Mouse (Mus musculus) forebrain, embryonic 11.5 days (tissue): Measurements from ENCODE around the gene Tgoln1. TPM values are rescaled to one million over a fixed set of nuclear protein-coding genes. Genes with fewer than 3 reads are reported as not detected.

Experiments used
- ATAC-seq: fragments of 200-750 bp; cut with Nextera tagmentation; replicated peaks from 2 replicates; pipeline ENCODE4 v1.8.0; 2017; ENCODE audit warnings: moderate TSS enrichment; ENCODE audit not compliant: low FRiP score
- DNase-seq: peaks from one replicate; pipeline ENCODE4 v3.0.0-alpha.2; 2017; ENCODE audit warnings: low spot score
- H3K27ac ChIP-seq: fragments of 300-500 bp; sonication (generic); 2 replicates; pipeline ENCODE4 v1.5.1; 2014; ENCODE audit warnings: low read depth, low read length
- H3K27me3 ChIP-seq: fragments of 300-500 bp; sonication (generic); 2 replicates; pipeline ENCODE4 v1.6.1; 2014; ENCODE audit warnings: mild to moderate bottlenecking, low read length, mixed read lengths; ENCODE audit not compliant: control insufficient read depth, insufficient read depth
- H3K36me3 ChIP-seq: fragments of 300-500 bp; sonication (generic); 2 replicates; pipeline ENCODE4 v1.6.1; 2014; ENCODE audit warnings: mild to moderate bottlenecking, low read length, moderate library complexity, mixed read lengths; ENCODE audit not compliant: control insufficient read depth, insufficient read depth
- H3K4me1 ChIP-seq: fragments of 300-500 bp; sonication (generic); replicated peaks from 2 replicates; pipeline ENCODE4 v1.6.1; 2014; ENCODE audit warnings: low read length, mixed read lengths; ENCODE audit not compliant: control insufficient read depth, insufficient read depth
- H3K4me2 ChIP-seq: fragments of 300-500 bp; sonication (generic); 2 replicates; pipeline ENCODE4 v1.6.1; 2014; ENCODE audit warnings: low read depth, mild to moderate bottlenecking, low read length, moderate library complexity, mixed read lengths; ENCODE audit not compliant: severe bottlenecking
- H3K4me3 ChIP-seq: fragments of 300-500 bp; sonication (generic); 2 replicates; pipeline ENCODE4 v1.5.1; 2014; ENCODE audit warnings: low read depth, low read length
- H3K9ac ChIP-seq: fragments of 300-500 bp; sonication (generic); 2 replicates; pipeline ENCODE4 v1.6.1; 2014; ENCODE audit warnings: low read length
- H3K9me3 ChIP-seq: fragments of 300-500 bp; sonication (generic); 2 replicates; pipeline ENCODE4 v1.6.1; 2016; ENCODE audit warnings: low read length, mixed read lengths; ENCODE audit not compliant: control insufficient read depth
- WGBS: fragments of 180-500 bp; shearing (Covaris S2); extraction: QIAGEN DNeasy Blood & Tissue Kit; methylation state at CpG from one replicate; pipeline ENCODE4 v1.1.7; 2014; 5-methylcytosine and 5-hydroxymethylcytosine counted together
- polyA plus RNA-seq: library from polyadenylated mRNA; unstranded; fragments of >200 nt; fragmentation: Nextera tagmentation; extraction: Ambion mirVana; gene quantifications from 2 replicates; pipeline ENCODE4 v1.2.1, GENCODE M21; 2014

The Tgoln1 gene
- polyA plus RNA-seq, 1 experiment from 2014 or later = 34.1 TPM

DNA sequence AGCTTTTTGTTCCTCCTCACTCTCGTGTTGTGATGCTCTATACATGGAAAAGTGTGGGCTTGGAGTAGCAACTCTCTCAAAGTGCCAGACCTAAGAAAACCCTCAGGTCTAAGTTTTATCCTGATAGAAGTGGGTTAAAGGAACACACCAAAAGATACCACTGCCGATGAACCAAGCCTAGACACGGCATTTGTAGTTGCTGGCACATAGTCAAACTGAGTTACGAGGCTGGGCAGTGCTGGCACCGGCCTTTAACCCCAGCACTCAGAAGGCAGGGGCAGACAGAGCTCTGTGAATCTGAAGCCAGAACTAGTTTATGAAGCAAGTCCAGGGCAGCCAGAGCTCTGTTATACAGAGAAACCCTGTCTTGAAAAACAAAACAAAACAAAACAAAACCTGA lies 9.1 kb downstream of the Tgoln1 start:
- no peak overlapping the region for H3K4me2 ChIP-seq
- H3K27ac ChIP-seq = no peak overlapping the region
- H3K4me1 ChIP-seq = no peaks in the 10 kb centered on the region
- H3K27me3 ChIP-seq = no peaks in the 10 kb centered on the region
- peaks cover 6% of the 10 kb centered on the region; the same call in 1 of the 2 replicates for H3K36me3 ChIP-seq
- ATAC-seq (no peak), DNase-seq (no peak)
- no peaks in the 10 kb centered on the region for H3K9me3 ChIP-seq
- WGBS = 87% methylated on average over 5 of the region's 5 CpGs
- H3K9ac ChIP-seq = no peak overlapping the region
- H3K4me3 ChIP-seq = no peak overlapping the region

DNA sequence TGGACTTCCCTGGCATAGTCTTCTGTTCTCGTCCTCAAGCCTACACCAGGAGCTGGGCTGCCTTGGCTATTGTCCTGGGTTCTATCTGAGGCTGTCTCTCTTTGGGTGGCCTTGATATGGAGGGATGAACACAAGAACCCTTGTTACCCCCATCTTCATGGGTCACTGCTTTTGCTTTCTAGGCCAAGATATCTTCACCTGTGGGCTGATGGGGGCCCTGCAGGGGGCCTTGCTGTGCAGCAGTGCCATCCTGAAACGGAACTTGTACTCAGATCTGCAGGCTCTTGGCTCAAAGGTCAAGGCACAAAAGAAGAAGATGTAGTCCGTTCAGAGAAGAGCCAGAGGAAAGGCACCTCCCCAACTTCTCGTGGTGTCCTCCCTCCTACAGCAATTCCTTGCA lies 9.7 kb downstream of the Tgoln1 start:
- no peak for DNase-seq
- H3K4me2 ChIP-seq = no peak overlapping the region
- H3K27ac ChIP-seq = no peak overlapping the region
- H3K9ac ChIP-seq = no peak overlapping the region
- ATAC-seq = no peak
- WGBS = 81% methylated on average over 4 of the region's 4 CpGs
- no peaks in the 10 kb centered on the region for H3K4me1 ChIP-seq
- no peaks in the 10 kb centered on the region for H3K27me3 ChIP-seq
- H3K4me3 ChIP-seq = no peak overlapping the region
- peaks cover 6% of the 10 kb centered on the region; the same call in 1 of the 2 replicates for H3K36me3 ChIP-seq
- H3K9me3 ChIP-seq = no peaks in the 10 kb centered on the region

DNA sequence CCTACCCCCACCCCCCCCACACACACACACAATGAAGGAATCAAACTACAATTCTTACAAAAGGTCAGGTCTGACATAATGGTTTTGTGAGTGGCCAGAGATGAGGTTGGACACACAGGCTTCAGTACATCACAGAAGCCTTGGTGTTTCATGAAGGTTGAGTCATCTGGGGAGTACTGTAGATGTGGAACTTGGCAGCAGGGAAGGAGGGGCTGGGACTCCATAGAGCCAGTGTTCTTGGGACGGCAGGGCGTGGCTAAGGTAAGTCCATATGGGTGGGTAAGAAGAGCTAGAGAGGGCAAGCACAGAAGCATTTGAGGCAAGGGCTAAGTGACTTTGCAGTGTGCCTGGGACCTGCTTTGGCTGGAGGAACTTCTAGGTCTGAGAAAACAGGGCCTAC lies 12.7 kb downstream of the Tgoln1 start:
- no peak for ATAC-seq
- Histone ChIP-seq H3K4me3 (no peak overlapping the region), H3K9me3 (no peaks in the 10 kb centered on the region)

DNA sequence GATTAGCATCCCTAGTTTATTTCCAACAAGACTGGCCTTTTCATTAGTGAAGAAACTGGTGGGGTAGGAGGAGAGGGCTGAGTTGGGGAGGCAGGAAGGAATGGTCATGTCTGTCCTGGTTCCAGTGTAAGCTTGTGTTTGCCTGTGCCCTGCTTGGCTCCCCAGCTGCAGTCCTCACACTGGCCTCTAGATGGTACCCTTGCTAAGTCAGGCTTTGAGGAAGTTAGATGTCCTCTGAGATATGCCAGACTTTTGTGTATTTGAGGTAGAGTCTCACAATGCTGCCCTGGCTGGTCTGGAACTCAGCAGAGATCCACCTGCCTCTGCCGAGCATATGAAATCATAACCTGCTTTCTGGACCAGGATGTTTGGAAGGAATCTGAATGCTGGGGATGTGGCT lies 15.1 kb downstream of the Tgoln1 start:
- H3K4me2 ChIP-seq = no peak overlapping the region
- peaks cover 4% of the 10 kb centered on the region; the same call in 1 of the 2 replicates for H3K4me1 ChIP-seq
- DNase-seq (peak; percentile 80), ATAC-seq (no peak)
- WGBS = 46% methylated on average over 1 of the region's 1 CpGs
- H3K27ac ChIP-seq = no peak overlapping the region
- no peak overlapping the region for H3K4me3 ChIP-seq
- H3K9me3 ChIP-seq = no peaks in the 10 kb centered on the region
- H3K27me3 ChIP-seq = no peaks in the 10 kb centered on the region
- no peaks in the 10 kb centered on the region for H3K36me3 ChIP-seq
- H3K9ac ChIP-seq = no peak overlapping the region

More for the DNA sequence above, 12.7 kb downstream of the Tgoln1 start:
- no peak overlapping the region for H3K4me2 ChIP-seq
- no peaks in the 10 kb centered on the region; the same call in 1 of the 2 replicates for H3K4me1 ChIP-seq
- no peak overlapping the region for H3K9ac ChIP-seq
- H3K36me3 ChIP-seq = peaks cover 4% of the 10 kb centered on the region; the same call in 1 of the 2 replicates
- no peak overlapping the region for H3K27ac ChIP-seq
- no peaks in the 10 kb centered on the region for H3K27me3 ChIP-seq
- 91% methylated on average over 2 of the region's 2 CpGs for WGBS
- DNase-seq = no peak

DNA sequence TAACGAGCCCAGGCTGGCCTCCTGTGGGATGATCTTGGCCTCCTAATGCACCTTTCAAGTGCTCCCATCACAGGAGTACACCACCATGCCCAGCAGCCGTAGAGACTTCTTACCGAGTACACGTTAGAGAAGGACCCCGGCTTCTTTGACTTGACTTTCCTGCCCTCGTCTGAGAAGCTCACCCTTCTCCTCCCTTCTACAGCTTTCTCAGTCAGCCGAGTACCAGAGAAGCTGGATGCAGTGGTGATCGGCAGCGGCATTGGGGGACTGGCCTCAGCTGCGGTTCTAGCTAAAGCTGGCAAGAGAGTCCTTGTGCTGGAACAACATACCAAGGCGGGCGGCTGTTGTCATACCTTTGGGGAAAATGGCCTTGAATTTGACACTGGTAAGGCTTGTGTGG lies 16.0 kb downstream of the Tgoln1 start:
- H3K27ac ChIP-seq = no peak overlapping the region
- ATAC-seq = no peak

DNA sequence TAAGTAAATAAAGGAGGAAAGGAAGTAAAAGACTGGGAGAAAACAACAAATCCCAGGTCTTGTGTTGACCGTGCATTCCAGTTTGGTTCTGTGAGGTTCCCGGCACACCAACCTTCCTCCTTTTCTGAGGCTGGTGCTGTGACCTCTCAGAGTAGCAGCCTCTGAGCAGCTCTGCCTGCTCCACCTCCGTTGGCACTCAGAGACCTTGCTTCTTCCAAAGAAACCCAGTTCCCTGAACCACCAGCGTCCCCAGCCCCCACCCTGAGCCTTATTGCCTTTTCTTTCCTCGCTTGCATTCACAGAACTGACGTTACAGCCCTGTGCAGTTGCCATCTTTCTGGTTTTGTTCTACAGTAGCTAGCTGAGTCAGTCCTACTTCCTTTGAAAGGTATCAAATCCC lies 16.6 kb downstream of the Tgoln1 start:
- no peak overlapping the region for H3K27ac ChIP-seq
- no peaks in the 10 kb centered on the region for H3K9me3 ChIP-seq
- no peak overlapping the region for H3K4me2 ChIP-seq
- ATAC-seq (no peak), DNase-seq (no peak)
- peaks cover 4% of the 10 kb centered on the region; the same call in 1 of the 2 replicates for H3K4me1 ChIP-seq
- no peak overlapping the region for H3K4me3 ChIP-seq
- 80% methylated on average over 6 of the region's 6 CpGs for WGBS
- no peaks in the 10 kb centered on the region for H3K36me3 ChIP-seq
- no peaks in the 10 kb centered on the region for H3K27me3 ChIP-seq
- no peak overlapping the region for H3K9ac ChIP-seq

More for the DNA sequence above, 16.0 kb downstream of the Tgoln1 start:
- Histone ChIP-seq H3K9ac (no peak overlapping the region), H3K4me1 (peaks cover 4% of the 10 kb centered on the region; the same call in 1 of the 2 replicates), H3K4me3 (no peak overlapping the region), H3K4me2 (no peak overlapping the region), H3K9me3 (no peaks in the 10 kb centered on the region), H3K27me3 (no peaks in the 10 kb centered on the region), H3K36me3 (no peaks in the 10 kb centered on the region)
- no peak for DNase-seq
- 87% methylated on average over 12 of the region's 12 CpGs for WGBS

DNA sequence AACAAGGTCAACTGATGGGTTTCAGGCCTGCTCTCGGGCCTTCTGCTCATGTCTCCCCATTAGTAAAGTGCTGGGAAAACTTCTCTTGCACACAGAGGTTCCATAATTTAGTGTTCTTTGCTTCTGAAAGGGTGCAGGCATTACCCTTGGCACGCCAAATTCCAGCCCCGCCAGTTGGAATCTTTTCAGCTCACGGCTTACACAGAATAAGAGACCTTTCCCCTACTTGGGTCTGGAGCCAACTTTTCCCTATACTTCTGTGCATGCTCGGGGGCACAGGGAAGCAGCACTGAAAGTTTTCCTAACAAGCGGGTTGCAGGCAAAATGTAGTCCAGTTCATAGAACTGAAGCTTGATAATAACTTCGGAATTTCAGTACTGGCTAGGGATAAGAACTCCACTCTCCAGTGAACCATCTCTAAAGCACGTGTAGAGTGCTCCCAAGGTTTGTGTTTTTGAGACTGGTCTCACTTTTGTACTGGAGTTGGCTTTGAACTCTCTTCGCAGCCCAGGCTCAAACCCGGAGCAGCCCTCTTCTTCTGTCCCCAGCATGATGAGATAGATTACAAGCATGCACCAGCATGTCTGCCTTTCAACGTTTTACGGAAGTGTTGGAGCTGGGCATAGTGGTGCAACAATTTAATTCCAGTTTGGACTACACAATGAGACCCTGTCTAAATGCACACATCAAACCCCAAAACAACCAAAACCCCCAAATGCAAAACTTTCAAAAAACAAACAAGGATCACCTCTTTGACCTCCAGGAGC lies 17.8 kb downstream of the Tgoln1 start:
- Histone ChIP-seq H3K4me2 (peak overlapping the region; percentile 74), H3K4me3 (peak overlapping the region; percentile 58), H3K9ac (peak overlapping the region; percentile 70), H3K36me3 (no peaks in the 10 kb centered on the region), H3K27me3 (no peaks in the 10 kb centered on the region), H3K9me3 (no peaks in the 10 kb centered on the region), H3K4me1 (peaks cover 4% of the 10 kb centered on the region; the same call in 1 of the 2 replicates), H3K27ac (no peak overlapping the region)
- DNase-seq (no peak), ATAC-seq (no peak; the same call in 1 of the 2 replicates)
- WGBS = 51% methylated on average over 12 of the region's 12 CpGs

DNA sequence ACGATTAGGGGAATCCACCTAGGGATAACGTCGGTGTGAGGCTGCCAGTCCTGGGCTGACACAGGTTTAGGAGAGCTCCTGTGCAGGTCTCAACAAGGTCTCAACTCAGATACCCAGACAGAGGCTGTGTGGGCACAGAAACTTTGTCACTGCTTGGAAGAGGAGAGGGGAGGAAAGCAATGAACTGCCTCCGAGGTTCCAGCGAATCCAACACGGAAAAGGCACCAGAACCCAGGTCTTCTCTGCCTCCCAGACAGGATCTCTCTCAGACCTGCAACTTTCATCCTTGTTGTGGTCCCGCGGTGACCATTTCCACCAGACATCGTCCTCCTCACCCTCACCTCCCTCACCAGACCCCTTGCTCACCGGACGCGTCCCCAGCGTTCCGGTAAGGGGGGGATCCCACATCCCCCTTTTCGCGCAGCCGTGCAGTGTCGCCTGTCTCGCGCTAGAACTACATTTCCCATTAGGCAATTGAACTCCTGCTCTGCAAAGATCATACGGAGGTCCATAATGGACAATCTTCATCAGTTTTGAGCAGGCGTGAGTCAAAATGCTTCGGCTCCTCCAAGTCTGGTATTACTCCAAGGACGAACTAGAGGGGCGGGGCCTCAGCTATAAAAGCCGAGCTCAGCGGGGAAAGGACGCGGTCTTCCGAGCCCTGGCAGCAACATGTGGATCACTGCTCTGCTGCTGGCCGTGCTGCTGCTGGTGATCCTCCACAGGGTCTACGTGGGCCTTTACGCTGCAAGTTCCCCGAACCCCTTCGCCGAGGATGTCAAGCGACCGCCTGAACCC lies 18.6 kb downstream of the Tgoln1 start, which contains the start of the genes Elmod3 and Retsat:
Elmod3 (minus strand) TSS at position 458 of the 798 bp plus-strand sequence.
Retsat (plus strand) TSS at position 520 of the 798 bp plus-strand sequence.
- peak within 1 kb of the TSS; percentile 74 for H3K4me2 ChIP-seq
- peak within 1 kb of the TSS; percentile 70 for H3K9ac ChIP-seq
- WGBS = 2% methylated on average over 38 of the region's 38 CpGs
- no peak within 1 kb of the TSS for H3K27ac ChIP-seq
- H3K4me3 ChIP-seq = peak within 1 kb of the TSS; percentile 58
- H3K4me1 ChIP-seq = peaks cover 4% of the 10 kb centered on the region; the same call in 1 of the 2 replicates
- no peaks in the 10 kb centered on the region for H3K9me3 ChIP-seq
- ATAC-seq = peak; percentile 92
- H3K36me3 ChIP-seq = no peaks in the 10 kb centered on the region
- H3K27me3 ChIP-seq = no peaks in the 10 kb centered on the region
- peak; percentile 91 for DNase-seq
